Mouse (Mus musculus) neural tube, embryonic 11.5 days (tissue): ENCODE results near the gene Xirp1. TPM values are rescaled to one million over a fixed set of nuclear protein-coding genes. Genes with fewer than 3 reads are reported as not detected.

Source experiments
- ATAC-seq: fragments of 200-750 bp; cut with Nextera tagmentation; 2 replicates; pipeline ENCODE4 v1.8.0; 2017; ENCODE audit warnings: moderate number of reproducible peaks, mild to moderate bottlenecking, moderate TSS enrichment, moderate library complexity; ENCODE audit not compliant: insufficient read depth, low FRiP score, low TSS enrichment
- DNase-seq: peaks from one replicate; pipeline ENCODE4 v3.0.0-alpha.2; 2015; ENCODE audit warnings: low spot score
- H3K27ac ChIP-seq: fragments of 300-500 bp; sonication (generic); 2 replicates; pipeline ENCODE4 v1.5.1; 2014; ENCODE audit warnings: low read depth, mild to moderate bottlenecking, low read length
- H3K27me3 ChIP-seq: fragments of 300-500 bp; sonication (generic); 2 replicates; pipeline ENCODE4 v1.6.1; 2014; ENCODE audit warnings: mild to moderate bottlenecking, low read length, mixed read lengths; ENCODE audit not compliant: control insufficient read depth, insufficient read depth
- H3K36me3 ChIP-seq: fragments of 300-500 bp; sonication (generic); 2 replicates; pipeline ENCODE4 v1.6.1; 2014; ENCODE audit warnings: mild to moderate bottlenecking, low read length, moderate library complexity, mixed read lengths; ENCODE audit not compliant: control insufficient read depth, insufficient read depth
- H3K4me1 ChIP-seq: fragments of 300-500 bp; sonication (generic); 2 replicates; pipeline ENCODE4 v1.6.1; 2014; ENCODE audit warnings: low read length, mixed read lengths; ENCODE audit not compliant: control insufficient read depth, insufficient read depth
- H3K4me2 ChIP-seq: fragments of 300-500 bp; sonication (generic); 2 replicates; pipeline ENCODE4 v1.6.1; 2014; ENCODE audit warnings: low read depth, mild to moderate bottlenecking, moderate library complexity
- H3K4me3 ChIP-seq: fragments of 300-500 bp; sonication (generic); 2 replicates; pipeline ENCODE4 v1.5.1; 2014; ENCODE audit warnings: low read depth, low read length
- H3K9ac ChIP-seq: fragments of 300-500 bp; sonication (generic); 2 replicates; pipeline ENCODE4 v1.6.1; 2014; ENCODE audit warnings: mild to moderate bottlenecking, low read length
- H3K9me3 ChIP-seq: fragments of 300-500 bp; sonication (generic); 2 replicates; pipeline ENCODE4 v1.6.1; 2016; ENCODE audit warnings: low read length; ENCODE audit not compliant: control insufficient read depth
- WGBS: fragments of 180-500 bp; shearing (Covaris S2); extraction: QIAGEN DNeasy Blood & Tissue Kit; methylation state at CpG from one replicate; pipeline ENCODE4 v1.1.7; 2014; 5-methylcytosine and 5-hydroxymethylcytosine counted together
- polyA plus RNA-seq: library from polyadenylated mRNA; unstranded; fragments of >200 nt; fragmentation: Nextera tagmentation; extraction: Ambion mirVana; gene quantifications from 2 replicates; pipeline ENCODE4 v1.2.1, GENCODE M21; 2014

Gene Xirp1
- polyA plus RNA-seq, 1 experiment from 2014 or later: 0.33 TPM

GRCm38 (mm10) chr9:120054545-120055277 lies 31.3 kb upstream of the Xirp1 start:
- no peak overlapping the region for H3K4me3 ChIP-seq
- H3K4me2 ChIP-seq: no peak overlapping the region
- H3K9me3 ChIP-seq: no peaks in the 10 kb centered on the region
- H3K9ac ChIP-seq: no peak overlapping the region
- H3K36me3 ChIP-seq: no peaks in the 10 kb centered on the region
- 56% methylated on average over 8 of the region's 8 CpGs for WGBS
- no peaks in the 10 kb centered on the region for H3K4me1 ChIP-seq
- DNase-seq (peak; percentile 24), ATAC-seq (no peak)
- no peaks in the 10 kb centered on the region for H3K27me3 ChIP-seq
- no peak overlapping the region for H3K27ac ChIP-seq

- Histone ChIP-seq H3K9ac (no peak overlapping the region), H3K4me2 (no peak overlapping the region), H3K4me3 (no peak overlapping the region), H3K27me3 (no peaks in the 10 kb centered on the region), H3K4me1 (no peaks in the 10 kb centered on the region), H3K27ac (no peak overlapping the region), H3K36me3 (no peaks in the 10 kb centered on the region), H3K9me3 (no peaks in the 10 kb centered on the region)
- ATAC-seq (no peak), DNase-seq (no peak)
- 85% methylated on average over 3 of the region's 3 CpGs for WGBS
Observed at GRCm38 (mm10) chr9:120049407-120049806, 26.0 kb upstream of the Xirp1 start.

GRCm38 (mm10) chr9:120048495-120048894 lies 25.1 kb upstream of the Xirp1 start:
- no peaks in the 10 kb centered on the region for H3K9me3 ChIP-seq
- no peaks in the 10 kb centered on the region for H3K27me3 ChIP-seq
- no peak overlapping the region for H3K4me2 ChIP-seq
- no peak overlapping the region for H3K4me3 ChIP-seq
- no peak for DNase-seq
- H3K4me1 ChIP-seq: no peaks in the 10 kb centered on the region
- 89% methylated on average over 6 of the region's 6 CpGs for WGBS
- H3K9ac ChIP-seq: no peak overlapping the region
- no peaks in the 10 kb centered on the region for H3K36me3 ChIP-seq
- H3K27ac ChIP-seq: no peak overlapping the region
- ATAC-seq: no peak

GRCm38 (mm10) chr9:120043115-120043514 lies 19.7 kb upstream of the Xirp1 start:
- no peaks in the 10 kb centered on the region for H3K4me1 ChIP-seq
- H3K4me3 ChIP-seq: no peak overlapping the region
- no peaks in the 10 kb centered on the region for H3K9me3 ChIP-seq
- H3K27ac ChIP-seq: no peak overlapping the region
- H3K36me3 ChIP-seq: no peaks in the 10 kb centered on the region
- no peak overlapping the region for H3K4me2 ChIP-seq
- no peak for ATAC-seq
- 87% methylated on average over 7 of the region's 7 CpGs for WGBS
- no peaks in the 10 kb centered on the region for H3K27me3 ChIP-seq
- no peak for DNase-seq
- no peak overlapping the region for H3K9ac ChIP-seq

- ATAC-seq: no peak
- WGBS: 81% methylated on average over 7 of the region's 7 CpGs
- no peaks in the 10 kb centered on the region for H3K27me3 ChIP-seq
Observed at GRCm38 (mm10) chr9:120037414-120037813, 14.0 kb upstream of the Xirp1 start.

GRCm38 (mm10) chr9:120034375-120034774 lies 11.0 kb upstream of the Xirp1 start:
- no peak overlapping the region for H3K9ac ChIP-seq
- H3K9me3 ChIP-seq: no peaks in the 10 kb centered on the region
- H3K4me1 ChIP-seq: no peaks in the 10 kb centered on the region
- no peak overlapping the region for H3K4me3 ChIP-seq
- 76% methylated on average over 8 of the region's 8 CpGs for WGBS
- ATAC-seq (no peak), DNase-seq (no peak)
- no peak overlapping the region for H3K27ac ChIP-seq
- no peaks in the 10 kb centered on the region for H3K36me3 ChIP-seq
- H3K27me3 ChIP-seq: no peaks in the 10 kb centered on the region
- no peak overlapping the region for H3K4me2 ChIP-seq

More at GRCm38 (mm10) chr9:120037414-120037813, 14.0 kb upstream of the Xirp1 start:
- no peak overlapping the region for H3K9ac ChIP-seq
- no peak overlapping the region for H3K4me2 ChIP-seq
- H3K27ac ChIP-seq: no peak overlapping the region
- DNase-seq: no peak
- H3K36me3 ChIP-seq: no peaks in the 10 kb centered on the region
- no peaks in the 10 kb centered on the region for H3K4me1 ChIP-seq
- no peaks in the 10 kb centered on the region for H3K9me3 ChIP-seq
- no peak overlapping the region for H3K4me3 ChIP-seq

- no peak overlapping the region for H3K27ac ChIP-seq
- DNase-seq (no peak), ATAC-seq (no peak)
- WGBS: 93% methylated on average over 6 of the region's 6 CpGs
- no peak overlapping the region for H3K4me3 ChIP-seq
- H3K9ac ChIP-seq: no peak overlapping the region
- H3K9me3 ChIP-seq: no peaks in the 10 kb centered on the region
- no peaks in the 10 kb centered on the region for H3K4me1 ChIP-seq
- H3K27me3 ChIP-seq: no peaks in the 10 kb centered on the region
- no peak overlapping the region for H3K4me2 ChIP-seq
- no peaks in the 10 kb centered on the region for H3K36me3 ChIP-seq
Observed at GRCm38 (mm10) chr9:120032710-120033109, 9.3 kb upstream of the Xirp1 start.

GRCm38 (mm10) chr9:120030421-120030820 lies 7.0 kb upstream of the Xirp1 start:
- DNase-seq: no peak
- Histone ChIP-seq H3K36me3 (no peaks in the 10 kb centered on the region), H3K27me3 (no peaks in the 10 kb centered on the region), H3K4me2 (no peak overlapping the region), H3K4me1 (no peaks in the 10 kb centered on the region), H3K9me3 (no peaks in the 10 kb centered on the region), H3K4me3 (no peak overlapping the region), H3K27ac (no peak overlapping the region), H3K9ac (no peak overlapping the region)
- no peak for ATAC-seq
- 90% methylated on average over 10 of the region's 10 CpGs for WGBS

- 90% methylated on average over 6 of the region's 6 CpGs for WGBS
- Histone ChIP-seq H3K27me3 (no peaks in the 10 kb centered on the region), H3K4me1 (no peaks in the 10 kb centered on the region), H3K4me2 (no peak overlapping the region), H3K9me3 (no peaks in the 10 kb centered on the region), H3K36me3 (no peaks in the 10 kb centered on the region), H3K9ac (no peak overlapping the region), H3K27ac (no peak overlapping the region), H3K4me3 (no peak overlapping the region)
- DNase-seq (no peak), ATAC-seq (no peak)
Observed at GRCm38 (mm10) chr9:120029880-120030279, 6.5 kb upstream of the Xirp1 start.
